Mouse (Mus musculus) myocyte (in vitro differentiated cells): ENCODE data around the gene Scarf1.

ENCODE experiments used
- E2F4 ChIP-seq: IDR thresholded peaks from one replicate; pipeline ENCODE4 v1.6.1; 2011; ENCODE audit warnings: mild to moderate bottlenecking, control low read depth, moderate library complexity; ENCODE audit not compliant: insufficient read depth
- MAX ChIP-seq: IDR thresholded peaks from one replicate; pipeline ENCODE4 v1.6.1; 2011; ENCODE audit warnings: low read depth, mild to moderate bottlenecking, control low read depth
- POLR2A ChIP-seq: IDR thresholded peaks from one replicate; pipeline ENCODE4 v1.6.1; 2011; ENCODE audit warnings: low read depth, mild to moderate bottlenecking, control low read depth, moderate library complexity; ENCODE audit not compliant: insufficient read length
- POLR2AphosphoS2 ChIP-seq: IDR thresholded peaks from one replicate; pipeline ENCODE4 v1.6.1; 2011; ENCODE audit warnings: low read depth, control low read depth; ENCODE audit not compliant: insufficient read length
- REST ChIP-seq: IDR thresholded peaks from one replicate; pipeline ENCODE4 v1.6.1; 2011; ENCODE audit warnings: mild to moderate bottlenecking, control low read depth, moderate library complexity; ENCODE audit not compliant: insufficient read depth, insufficient read length
- TCF12 ChIP-seq: IDR thresholded peaks from one replicate; pipeline ENCODE4 v1.6.1; 2011; ENCODE audit warnings: mild to moderate bottlenecking, control low read depth; ENCODE audit not compliant: poor library complexity, insufficient read depth, severe bottlenecking
- USF1 ChIP-seq: IDR thresholded peaks from one replicate; pipeline ENCODE4 v1.6.1; 2011; ENCODE audit warnings: low read depth, mild to moderate bottlenecking, control low read depth, moderate library complexity

- TF ChIP-seq POLR2A = no peak
- TF ChIP-seq E2F4 = no peak
- TF ChIP-seq TCF12 = no peak
- TF ChIP-seq MAX = no peak
- peak; percentile 63 for TF ChIP-seq POLR2AphosphoS2
- no peak for TF ChIP-seq USF1
- TF ChIP-seq REST = no peak
These were observed 44.1 kb upstream of the Scarf1 start for GRCm38 (mm10) chr11:75469261-75469660.
